Mouse (Mus musculus): ENCODE measurements at regions not wholly inside any gene's neighbourhood (a gene's known extent, or its start where the extent isn't known, plus 50 kb on each side); places are given as distances from the start of the nearest gene placed in this dataset.
"Not testable (repeated sequence)": the region's sequence is repeated elsewhere in the genome, so short reads cannot be mapped to it uniquely, and the experiment has no call there.

GRCm38 (mm10) chr15:38434239-38434638, 1008.9 kb downstream of the 4930447A16Rik start:
- TF ChIP-seq EP300, CTCF (IDR thresholded peaks at IDR 0.05): not testable (repeated sequence)

Data from lung, postnatal 0 days (tissue).